Mouse (Mus musculus) retina, embryonic 14.5 days (tissue): ENCODE measurements around the gene Polr2e.

ENCODE experiments used
- DNase-seq: peaks from one replicate; pipeline ENCODE4 v3.0.0-alpha.2; 2015; ENCODE audit warnings: low spot score

Gene Polr2e

GRCm38 (mm10) chr10:80033511-80034391 lies 5.8 kb downstream of the Polr2e start:
- peak; percentile 70 for DNase-seq

GRCm38 (mm10) chr10:80032799-80033480 lies 6.7 kb downstream of the Polr2e start:
- DNase-seq, result no peak

GRCm38 (mm10) chr10:80030736-80031135 lies 8.9 kb downstream of the Polr2e start:
- no peak for DNase-seq

GRCm38 (mm10) chr10:80030191-80030590 lies 9.4 kb downstream of the Polr2e start:
- no peak for DNase-seq

GRCm38 (mm10) chr10:80028521-80028846 lies 11.1 kb downstream of the Polr2e start:
- no peak for DNase-seq

DNA sequence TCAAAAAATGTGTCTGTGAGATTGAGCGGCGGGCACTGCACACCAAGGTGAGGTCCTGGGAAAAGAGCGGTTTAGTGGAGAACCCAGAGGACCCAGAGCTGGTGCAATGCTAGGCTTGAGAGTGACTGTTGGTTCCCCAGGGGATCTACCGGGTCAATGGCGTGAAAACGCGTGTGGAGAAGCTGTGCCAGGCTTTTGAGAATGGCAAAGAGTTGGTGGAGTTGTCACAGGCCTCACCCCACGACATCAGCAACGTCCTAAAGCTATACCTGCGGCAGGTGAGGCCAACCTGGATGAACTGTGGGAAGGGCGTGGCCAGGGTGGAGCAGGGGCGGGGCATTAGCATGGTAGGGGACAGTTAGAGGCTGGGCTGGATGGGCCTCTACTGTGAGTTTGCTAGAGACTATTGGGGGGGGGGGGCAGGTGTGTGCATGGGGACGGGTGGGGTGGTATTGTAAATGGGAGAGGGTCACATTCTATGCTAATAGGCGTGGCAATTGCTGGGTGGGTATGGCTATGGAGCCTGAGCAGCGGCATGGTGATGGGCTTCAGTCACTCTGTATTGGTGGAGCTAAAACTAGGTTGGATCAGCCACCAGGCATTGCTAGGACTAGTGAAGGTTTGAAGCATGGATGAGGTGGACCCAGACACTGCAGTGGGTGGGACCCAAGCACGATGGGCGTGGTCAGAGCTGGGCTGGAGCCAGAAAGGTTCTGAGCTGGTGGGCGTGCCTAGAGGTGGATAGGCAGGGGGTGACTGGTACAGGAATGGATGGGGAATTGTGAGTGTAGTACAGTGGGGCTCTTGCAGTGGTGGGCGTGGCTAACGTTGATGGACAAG lies 11.7 kb downstream of the Polr2e start:
- no peak for DNase-seq

- peak; percentile 46 for DNase-seq
Observed at GRCm38 (mm10) chr10:80025889-80026288, 13.7 kb downstream of the Polr2e start.

- no peak for DNase-seq
Observed at GRCm38 (mm10) chr10:80025463-80025862, 14.1 kb downstream of the Polr2e start.

DNA sequence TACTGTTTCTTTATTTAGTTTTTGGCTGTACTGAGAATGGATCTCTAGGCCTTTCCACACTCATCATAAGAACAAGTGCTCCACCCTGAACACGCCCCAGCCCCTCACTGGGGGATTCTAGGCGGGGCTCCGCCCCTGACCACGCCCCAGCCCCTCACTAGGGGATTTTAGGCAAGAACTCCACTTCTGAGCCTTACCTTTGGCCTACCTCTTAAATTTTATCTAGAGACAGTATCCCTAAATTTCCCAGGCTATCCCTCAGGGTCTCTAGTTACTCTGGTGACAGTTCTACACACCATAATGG lies 14.6 kb downstream of the Polr2e start:
- no peak for DNase-seq

- DNase-seq, result no peak
Observed at GRCm38 (mm10) chr10:80024229-80025043, 15.2 kb downstream of the Polr2e start.

DNA sequence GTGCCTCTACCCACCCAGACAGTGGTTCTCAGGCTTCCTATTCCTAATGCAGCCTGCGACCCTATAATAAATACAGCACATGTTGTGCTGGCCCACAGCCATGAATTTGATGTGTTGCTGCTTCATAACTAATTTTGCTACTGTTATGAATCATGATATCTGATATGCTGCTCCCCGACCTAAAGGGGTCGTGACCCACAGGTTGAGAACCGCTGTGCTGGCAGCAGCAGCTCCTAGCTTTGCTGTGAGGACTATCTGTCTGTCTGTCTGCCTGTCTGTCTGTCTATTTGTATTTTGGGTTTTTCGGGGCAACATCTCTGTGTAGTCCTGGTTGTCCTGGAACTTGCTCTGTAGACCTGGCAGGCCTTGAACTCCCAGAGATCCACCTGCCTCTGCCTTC lies 15.8 kb downstream of the Polr2e start:
- DNase-seq, result no peak

DNA sequence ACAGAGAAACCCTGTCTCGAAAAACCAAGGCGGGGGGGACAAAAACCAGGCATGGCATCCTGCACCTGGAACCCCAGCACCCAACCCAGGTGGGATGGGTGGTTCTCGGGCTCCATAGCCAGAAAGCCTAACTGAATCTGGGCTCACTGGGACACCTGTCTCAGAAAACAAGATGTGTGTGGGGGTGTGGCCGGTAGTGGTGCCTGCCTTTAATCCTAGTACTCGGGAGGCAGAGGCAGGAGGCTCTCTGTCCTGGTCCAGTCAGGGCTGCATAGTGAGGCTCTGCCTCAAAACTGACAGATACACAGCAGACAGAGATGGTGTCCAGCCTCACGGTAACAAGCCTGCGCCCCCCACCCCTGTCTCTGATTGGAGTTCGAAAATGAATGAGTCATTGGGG lies 16.8 kb downstream of the Polr2e start:
- no peak for DNase-seq

DNA sequence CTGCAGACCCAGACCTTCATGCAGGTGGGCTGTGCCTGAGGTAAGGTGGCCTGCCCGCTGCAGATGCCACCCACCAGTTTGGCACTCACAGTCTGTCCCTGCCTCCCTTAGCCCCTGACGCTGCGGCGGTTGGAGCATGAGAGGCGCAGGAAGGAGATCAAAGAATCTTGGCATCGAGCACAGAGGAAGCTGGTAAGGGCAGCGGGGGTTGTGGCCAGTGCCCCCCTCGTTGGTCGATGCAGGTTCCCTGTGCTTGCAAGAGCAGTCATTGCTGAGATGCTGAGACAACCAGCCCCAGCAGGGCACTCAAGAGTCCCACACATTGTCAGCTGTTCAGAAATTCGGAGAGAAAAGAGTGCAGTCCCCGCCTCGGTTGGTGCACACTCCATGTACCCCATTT lies 17.4 kb downstream of the Polr2e start:
- DNase-seq, result no peak

GRCm38 (mm10) chr10:80021320-80021641 lies 18.3 kb downstream of the Polr2e start:
- no peak for DNase-seq

- no peak for DNase-seq
Observed at GRCm38 (mm10) chr10:80020603-80021319, 18.8 kb downstream of the Polr2e start.

DNA sequence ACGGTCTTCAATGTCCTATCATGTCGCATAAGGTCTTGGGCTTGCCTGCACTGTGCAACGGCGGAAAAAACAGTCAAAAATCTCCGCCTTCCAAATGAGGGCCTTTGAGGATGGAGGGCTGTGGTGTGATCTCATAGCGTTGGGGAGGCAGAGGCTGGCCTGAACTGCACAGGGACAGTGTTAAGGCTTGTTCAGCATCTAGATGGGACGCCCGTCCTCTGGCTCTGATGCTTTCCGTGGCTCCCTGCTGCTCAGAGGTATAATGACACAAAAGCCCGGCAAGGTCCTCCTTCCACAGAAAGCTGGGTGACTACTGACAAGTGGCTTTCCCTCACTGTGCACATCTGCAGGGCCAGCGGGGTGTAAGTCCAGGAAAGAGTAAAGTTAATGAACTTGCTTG lies 19.4 kb downstream of the Polr2e start:
- no peak for DNase-seq

- peak; percentile 35 for DNase-seq
Observed at GRCm38 (mm10) chr10:80019471-80020131, 20.0 kb downstream of the Polr2e start.

GRCm38 (mm10) chr10:80018739-80019297 lies 20.8 kb downstream of the Polr2e start:
- no peak for DNase-seq

DNA sequence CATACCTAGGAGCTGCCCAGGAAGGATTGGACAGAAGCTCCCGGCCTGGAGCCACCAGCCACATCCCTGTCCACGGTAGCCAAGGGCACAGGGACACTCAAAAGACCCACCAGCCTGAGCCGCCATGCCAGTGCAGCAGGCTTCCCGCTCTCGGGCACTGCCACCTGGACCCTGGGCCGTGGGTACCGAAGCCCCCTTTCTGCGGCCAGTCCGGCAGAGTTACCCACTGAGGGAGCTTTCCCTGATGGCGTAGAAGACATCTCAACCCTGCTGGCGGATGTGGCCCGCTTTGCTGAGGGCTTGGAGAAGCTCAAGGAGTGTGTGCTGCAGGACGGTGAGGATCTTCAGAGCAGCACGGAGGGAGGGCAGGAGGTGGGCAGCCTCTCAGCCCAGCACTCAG lies 21.8 kb downstream of the Polr2e start:
- DNase-seq, result no peak

DNA sequence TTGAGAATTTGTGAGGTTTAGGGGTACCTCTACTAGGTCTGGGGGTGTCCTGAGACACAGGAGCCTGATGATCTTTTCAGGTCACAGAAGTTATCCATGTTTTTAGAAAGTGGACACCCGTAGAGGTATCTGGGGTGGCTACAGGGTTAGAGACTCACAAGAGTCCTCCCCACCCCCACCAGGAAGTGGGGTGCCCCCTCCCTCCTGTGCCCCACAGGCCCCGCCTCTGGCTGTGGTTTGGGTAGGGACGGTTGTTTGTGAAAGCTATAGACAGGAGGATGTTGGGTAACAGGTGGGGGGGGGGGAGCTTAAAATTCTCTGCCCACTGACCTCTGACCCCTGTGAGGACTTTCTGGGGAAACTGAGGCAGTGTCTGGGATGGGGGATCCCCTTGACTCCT lies 22.2 kb downstream of the Polr2e start:
- DNase-seq, result no peak

GRCm38 (mm10) chr10:80016931-80017330 lies 22.7 kb downstream of the Polr2e start:
- no peak for DNase-seq
